Mouse (Mus musculus): ENCODE results near the gene Rarg.

The Rarg gene

GRCm38 (mm10) chr15:102257202-102258075 is at the start of gene Rarg:
Gene Rarg (minus strand): TSS chr15:102257517.
- DNase-seq (ENCODE audit: low spot score) = peak; percentile 36

- DNase-seq (ENCODE audit: low spot score) = no peak
Measured at GRCm38 (mm10) chr15:102302542-102302941, 45.2 kb upstream of the Rarg start.

GRCm38 (mm10) chr15:102296368-102297006 is 39.2 kb upstream of the Rarg start:
- DNase-seq (ENCODE audit: low spot score) = no peak

- DNase-seq (ENCODE audit: low spot score) = peak; percentile 94
Measured at GRCm38 (mm10) chr15:102295633-102296367, 38.5 kb upstream of the Rarg start, which contains the start of gene Espl1. Gene Espl1 (plus strand): TSS chr15:102296266.

GRCm38 (mm10) chr15:102287395-102287794 is 30.1 kb upstream of the Rarg start:
- no peak for DNase-seq (ENCODE audit: low spot score)

- no peak for DNase-seq (ENCODE audit: low spot score)
Measured at GRCm38 (mm10) chr15:102283648-102284047, 26.3 kb upstream of the Rarg start.

DNA sequence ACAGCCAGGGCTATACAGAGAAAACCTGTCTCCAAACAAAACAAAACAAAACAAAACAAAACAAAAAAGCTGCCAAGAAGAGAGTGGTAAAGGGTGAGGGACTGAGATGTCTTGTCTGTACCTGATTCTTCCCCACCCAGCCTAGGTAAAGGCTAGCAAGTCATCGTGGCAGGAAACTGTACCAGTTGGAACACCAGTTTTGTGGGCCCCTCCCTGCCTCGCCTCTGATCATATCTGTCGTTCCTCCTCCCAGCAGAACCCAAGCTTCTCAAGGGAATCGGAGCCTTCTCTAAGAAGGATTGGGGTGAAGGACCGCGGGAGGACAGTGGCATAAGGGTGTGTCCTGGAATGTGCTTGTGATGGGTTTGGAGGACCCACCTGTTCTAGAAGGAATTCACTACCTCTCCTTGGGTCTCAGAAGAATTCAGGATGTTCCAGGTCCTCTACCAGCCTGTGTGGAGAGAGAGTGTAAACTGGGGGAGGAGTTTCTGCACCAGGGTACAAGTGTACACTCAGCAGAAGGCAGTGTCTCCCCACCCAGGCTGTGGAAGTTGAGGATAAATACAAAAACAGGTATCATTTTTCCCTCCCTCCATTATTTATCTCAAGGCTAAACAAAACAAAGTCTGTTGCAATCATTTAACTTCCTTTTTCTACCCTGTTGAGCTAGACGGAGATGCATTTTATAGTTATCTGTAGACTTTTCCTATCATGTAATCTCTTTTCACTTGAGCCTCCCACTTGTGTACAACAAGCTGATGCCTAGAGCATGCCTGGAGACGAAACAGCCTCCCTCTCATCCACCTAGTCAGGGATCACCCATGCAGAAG is 25.4 kb upstream of the Rarg start:
- DNase-seq (ENCODE audit: low spot score) = no peak

DNA sequence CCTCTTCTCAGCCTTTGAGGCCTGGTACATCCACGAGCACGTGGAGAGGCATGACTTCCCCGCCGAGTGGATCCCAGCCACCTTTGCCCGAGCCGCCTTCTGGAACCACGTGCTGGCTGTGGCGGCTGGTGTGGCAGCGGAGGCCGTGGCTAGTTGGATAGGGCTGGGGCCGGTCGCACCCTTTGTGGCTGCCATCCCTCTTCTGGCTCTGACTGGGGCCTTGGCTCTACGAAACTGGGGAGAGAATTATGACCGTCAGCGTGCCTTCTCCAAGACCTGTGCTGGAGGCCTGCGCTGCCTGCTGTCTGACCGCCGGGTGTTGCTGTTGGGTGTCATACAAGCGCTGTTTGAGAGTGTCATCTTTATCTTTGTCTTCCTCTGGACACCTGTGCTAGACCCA is 23.3 kb upstream of the Rarg start:
- no peak for DNase-seq (ENCODE audit: low spot score)

- no peak for DNase-seq (ENCODE audit: low spot score)
Measured at GRCm38 (mm10) chr15:102279783-102280520, 22.6 kb upstream of the Rarg start.

DNA sequence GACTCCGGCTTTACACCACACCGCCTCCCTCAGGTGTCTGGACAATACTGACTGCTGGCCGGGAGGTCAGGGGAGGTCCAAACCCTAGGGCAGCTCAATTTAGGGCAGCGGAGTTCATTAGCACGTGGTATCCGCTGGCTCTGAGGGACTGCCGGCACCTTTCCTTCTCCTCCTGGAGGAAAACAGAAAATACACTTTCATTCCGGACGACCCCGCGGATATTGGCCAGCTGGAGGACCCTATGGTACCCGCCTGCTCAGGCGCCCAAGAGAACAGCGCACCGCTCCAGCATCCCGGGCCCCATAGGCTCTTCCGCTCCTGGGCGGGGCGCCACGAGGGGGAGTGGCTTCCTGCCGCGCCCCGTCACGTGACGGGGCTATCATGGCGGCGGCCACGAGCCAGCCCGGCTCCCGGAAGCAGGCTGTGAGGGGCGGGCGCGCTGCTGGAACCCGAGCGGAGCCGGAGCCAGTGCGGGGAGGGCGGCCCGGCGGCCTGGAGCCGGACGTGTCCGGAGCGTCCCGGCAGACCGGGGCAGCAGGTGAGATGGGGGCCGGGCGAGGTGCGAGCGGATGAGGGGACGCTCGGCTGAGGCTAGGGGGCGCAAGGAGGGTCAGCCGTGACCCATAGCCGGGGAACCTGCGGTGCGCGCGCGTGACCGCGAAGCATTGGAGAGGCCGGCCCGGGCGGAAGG is 21.9 kb upstream of the Rarg start, which contains the start of gene Mfsd5:
Gene Mfsd5, plus strand, starts transcription at position 363 of the 691 bp plus-strand sequence.
- peak; percentile 84 for DNase-seq (ENCODE audit: low spot score)

DNA sequence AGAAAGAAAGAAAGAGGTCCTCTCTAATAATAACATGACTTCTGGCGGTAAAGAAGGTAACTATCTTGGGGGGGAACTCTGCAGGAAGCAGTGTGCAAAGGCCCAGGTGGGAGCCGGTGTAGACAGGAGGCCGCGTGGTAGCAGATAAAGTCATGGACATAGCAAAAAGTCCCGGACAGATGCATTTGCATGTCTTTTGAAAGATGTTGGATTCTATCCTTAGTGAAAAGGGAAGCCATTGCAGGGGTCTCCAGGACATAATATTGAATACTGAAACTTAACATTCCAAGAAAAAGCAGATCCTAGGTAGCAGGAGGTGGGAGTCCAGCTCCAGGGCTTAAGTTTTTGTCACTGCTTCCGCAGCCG is 21.4 kb upstream of the Rarg start:
- DNase-seq (ENCODE audit: low spot score) = no peak

GRCm38 (mm10) chr15:102273982-102274716 is 16.8 kb upstream of the Rarg start:
- no peak for DNase-seq (ENCODE audit: low spot score)

- DNase-seq (ENCODE audit: low spot score) = no peak
Measured at GRCm38 (mm10) chr15:102271441-102271840, 14.1 kb upstream of the Rarg start.

DNA sequence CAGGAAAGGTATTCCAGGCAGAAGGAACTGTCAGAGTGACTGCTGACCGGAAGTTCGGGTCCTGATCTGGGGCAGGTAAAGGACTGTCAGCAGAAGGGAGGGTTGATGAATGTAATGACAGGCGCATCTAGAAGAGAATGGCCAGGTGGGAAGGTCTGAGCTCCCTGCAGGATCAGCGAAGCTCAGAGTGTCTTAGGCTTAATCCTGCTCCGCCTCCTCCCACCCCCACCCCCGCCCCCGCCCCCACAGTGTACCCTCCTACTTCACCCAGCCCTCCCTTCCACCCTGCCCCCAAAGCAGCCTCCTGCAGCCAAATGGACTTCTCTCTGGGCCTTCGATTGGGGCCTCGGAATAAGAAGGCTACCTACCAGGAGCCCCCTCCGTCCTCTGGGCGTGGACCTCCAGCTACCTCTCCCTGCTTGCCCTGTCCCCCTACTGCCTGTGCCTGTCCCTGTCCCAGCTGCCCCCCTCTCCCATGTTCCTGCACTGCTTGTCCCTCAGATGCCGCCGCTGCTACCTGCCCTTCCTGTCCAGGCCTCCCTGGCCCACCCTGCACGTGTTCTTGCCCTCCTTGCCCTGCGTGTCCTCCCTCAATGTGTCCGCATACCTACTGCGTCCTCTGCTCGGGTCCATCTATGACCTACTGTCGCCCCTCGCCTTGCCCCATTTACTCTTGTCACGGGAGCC is 13.1 kb upstream of the Rarg start, which contains the start of gene Gm9918:
Gene Gm9918, plus strand, starts transcription at position 290 of the 687 bp plus-strand sequence.
- no peak for DNase-seq (ENCODE audit: low spot score)

- no peak for DNase-seq (ENCODE audit: low spot score)
Measured at GRCm38 (mm10) chr15:102265548-102265947, 8.2 kb upstream of the Rarg start.

GRCm38 (mm10) chr15:102263037-102263436 is 5.7 kb upstream of the Rarg start:
- DNase-seq (ENCODE audit: low spot score) = no peak

DNA sequence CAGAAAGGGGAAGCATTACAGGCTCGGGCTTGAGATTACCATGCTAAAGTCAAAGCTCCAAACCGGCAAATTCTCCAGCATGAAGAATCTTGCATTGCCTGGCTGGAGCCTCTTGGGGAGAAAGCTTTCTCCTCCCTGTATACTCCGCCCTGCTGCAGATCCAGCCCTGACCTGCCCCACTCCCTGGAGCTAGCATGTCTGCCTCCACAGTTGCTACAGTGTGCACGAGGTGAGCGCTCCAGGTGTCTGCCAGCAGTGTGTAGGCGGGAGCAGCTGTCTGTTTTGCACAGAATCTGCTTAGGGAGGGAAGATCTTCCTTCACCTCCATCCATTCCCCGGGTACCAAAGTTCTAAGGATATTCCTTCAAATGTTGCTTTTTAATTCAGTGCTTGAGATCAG is 5.3 kb upstream of the Rarg start:
- DNase-seq (ENCODE audit: low spot score) = no peak

- DNase-seq (ENCODE audit: low spot score) = no peak
Measured at GRCm38 (mm10) chr15:102258581-102259253, 1.4 kb upstream of the Rarg start.

All from layer of hippocampus, adult 11-12 months (tissue).